Mouse (Mus musculus) liver, embryonic 13.5 days (tissue): ENCODE results near the gene Exoc3l2. TPM values are rescaled to one million over a fixed set of nuclear protein-coding genes. Genes with fewer than 3 reads are reported as not detected.
A peak's percentile ranks its signal among the peaks of the same experiment; 100 is the strongest.

ENCODE experiments used
- ATAC-seq: fragments of 200-750 bp; cut with Nextera tagmentation; 2 replicates; pipeline ENCODE4 v1.8.0; 2017; ENCODE audit warnings: low read depth, mild to moderate bottlenecking, moderate number of reproducible peaks, moderate library complexity
- DNase-seq: peaks from one replicate; pipeline ENCODE4 v3.0.0; 2022
- H3K27ac ChIP-seq: fragments of 300-500 bp; sonication (generic); 2 replicates; pipeline ENCODE4 v1.5.1; 2015; ENCODE audit warnings: moderate library complexity, mild to moderate bottlenecking, inconsistent platforms
- H3K27me3 ChIP-seq: fragments of 300-500 bp; sonication (generic); 2 replicates; pipeline ENCODE4 v1.6.1; 2015; ENCODE audit warnings: mild to moderate bottlenecking, inconsistent platforms
- H3K36me3 ChIP-seq: fragments of 300-500 bp; sonication (generic); 2 replicates; pipeline ENCODE4 v1.6.1; 2015; ENCODE audit warnings: mild to moderate bottlenecking, inconsistent platforms
- H3K4me1 ChIP-seq: fragments of 300-500 bp; sonication (generic); replicated peaks from 2 replicates; pipeline ENCODE4 v1.6.1; 2015; ENCODE audit warnings: inconsistent platforms
- H3K4me2 ChIP-seq: fragments of 300-500 bp; sonication (generic); 2 replicates; pipeline ENCODE4 v1.6.1; 2015; ENCODE audit warnings: inconsistent platforms, mild to moderate bottlenecking, moderate library complexity
- H3K4me3 ChIP-seq: fragments of 300-500 bp; sonication (generic); replicated peaks from 2 replicates; pipeline ENCODE4 v1.5.1; 2015; ENCODE audit warnings: mild to moderate bottlenecking, inconsistent platforms
- H3K9ac ChIP-seq: fragments of 300-500 bp; sonication (generic); 2 replicates; pipeline ENCODE4 v1.6.1; 2015; ENCODE audit warnings: mild to moderate bottlenecking, inconsistent platforms
- H3K9me3 ChIP-seq: fragments of 300-500 bp; sonication (generic); replicated peaks from 2 replicates; pipeline ENCODE4 v1.6.1; 2016; ENCODE audit warnings: inconsistent platforms
- WGBS: fragments of 180-500 bp; shearing (Covaris S2); methylation state at CpG from one replicate; pipeline ENCODE4 v1.1.7; 2015; ENCODE audit not compliant: insufficient replicate concordance; 5-methylcytosine and 5-hydroxymethylcytosine counted together
- polyA plus RNA-seq: library from polyadenylated mRNA; unstranded; fragments of >200 nt; fragmentation: Nextera tagmentation; extraction: Ambion mirVana; gene quantifications from 2 replicates; pipeline ENCODE4 v1.2.1, GENCODE M21; 2015

Gene Exoc3l2
- polyA plus RNA-seq, 1 experiment from 2014 or later, result 1.0 TPM

GRCm38 (mm10) chr7:19430402-19430801, 32.7 kb upstream of the Exoc3l2 start:
- no peak for ATAC-seq
- Histone ChIP-seq H3K9me3 (no peaks in the 10 kb centered on the region), H3K4me1 (no peaks in the 10 kb centered on the region), H3K4me2 (no peak overlapping the region), H3K4me3 (no peak overlapping the region), H3K27me3 (no peaks in the 10 kb centered on the region), H3K9ac (no peak overlapping the region), H3K36me3 (peaks cover 88% of the 10 kb centered on the region), H3K27ac (no peak overlapping the region)
- 79% methylated on average over 6 of the region's 6 CpGs for WGBS
- DNase-seq, result no peak

GRCm38 (mm10) chr7:19432475-19432874, 30.7 kb upstream of the Exoc3l2 start:
- WGBS, result 81% methylated on average over 2 of the region's 2 CpGs
- no peak for ATAC-seq

GRCm38 (mm10) chr7:19436276-19436675, 26.9 kb upstream of the Exoc3l2 start:
- H3K9me3 ChIP-seq, result no peaks in the 10 kb centered on the region
- no peak overlapping the region for H3K4me2 ChIP-seq
- peaks cover 71% of the 10 kb centered on the region for H3K36me3 ChIP-seq
- H3K27me3 ChIP-seq, result no peaks in the 10 kb centered on the region
- H3K9ac ChIP-seq, result no peak overlapping the region
- DNase-seq, result no peak
- ATAC-seq, result no peak
- WGBS, result 85% methylated on average over 2 of the region's 2 CpGs
- H3K4me3 ChIP-seq, result no peak overlapping the region
- no peak overlapping the region for H3K27ac ChIP-seq
- peaks cover 3% of the 10 kb centered on the region for H3K4me1 ChIP-seq

More at GRCm38 (mm10) chr7:19432475-19432874, 30.7 kb upstream of the Exoc3l2 start:
- H3K36me3 ChIP-seq, result peaks cover 86% of the 10 kb centered on the region
- no peaks in the 10 kb centered on the region for H3K9me3 ChIP-seq
- no peak overlapping the region for H3K4me2 ChIP-seq
- no peak overlapping the region for H3K9ac ChIP-seq
- no peak overlapping the region for H3K4me3 ChIP-seq
- H3K27ac ChIP-seq, result no peak overlapping the region
- DNase-seq, result no peak
- H3K4me1 ChIP-seq, result no peaks in the 10 kb centered on the region
- H3K27me3 ChIP-seq, result no peaks in the 10 kb centered on the region

- Histone ChIP-seq H3K4me2 (no peak overlapping the region), H3K4me3 (no peak overlapping the region), H3K27ac (no peak overlapping the region), H3K9me3 (no peaks in the 10 kb centered on the region), H3K27me3 (no peaks in the 10 kb centered on the region), H3K9ac (no peak overlapping the region), H3K4me1 (peaks cover 9% of the 10 kb centered on the region), H3K36me3 (peaks cover 66% of the 10 kb centered on the region)
- ATAC-seq (no peak), DNase-seq (no peak)
- WGBS, result 76% methylated on average over 9 of the region's 9 CpGs
Measured at GRCm38 (mm10) chr7:19437048-19437447, 26.1 kb upstream of the Exoc3l2 start.

GRCm38 (mm10) chr7:19441448-19442091, 21.6 kb upstream of the Exoc3l2 start:
- no peaks in the 10 kb centered on the region for H3K27me3 ChIP-seq
- WGBS, result 31% methylated on average over 9 of the region's 9 CpGs
- no peaks in the 10 kb centered on the region for H3K9me3 ChIP-seq
- H3K4me1 ChIP-seq, result peaks cover 17% of the 10 kb centered on the region
- no peak overlapping the region for H3K9ac ChIP-seq
- no peak overlapping the region for H3K4me3 ChIP-seq
- H3K27ac ChIP-seq, result peak overlapping the region; percentile 54
- ATAC-seq (peak; percentile 59), DNase-seq (no peak)
- no peak overlapping the region for H3K4me2 ChIP-seq
- peaks cover 26% of the 10 kb centered on the region for H3K36me3 ChIP-seq

GRCm38 (mm10) chr7:19443344-19443743, 19.8 kb upstream of the Exoc3l2 start:
- H3K9ac ChIP-seq, result no peak overlapping the region
- WGBS, result 36% methylated on average over 3 of the region's 3 CpGs
- ATAC-seq (no peak), DNase-seq (peak; percentile 51)
- H3K27ac ChIP-seq, result no peak overlapping the region
- H3K4me1 ChIP-seq, result peaks cover 17% of the 10 kb centered on the region
- no peak overlapping the region for H3K4me2 ChIP-seq
- no peaks in the 10 kb centered on the region for H3K27me3 ChIP-seq
- no peaks in the 10 kb centered on the region for H3K9me3 ChIP-seq
- peaks cover 29% of the 10 kb centered on the region for H3K36me3 ChIP-seq
- H3K4me3 ChIP-seq, result no peak overlapping the region

- Histone ChIP-seq H3K4me3 (no peak overlapping the region), H3K9ac (no peak overlapping the region), H3K36me3 (peaks cover 26% of the 10 kb centered on the region), H3K4me1 (peaks cover 17% of the 10 kb centered on the region), H3K9me3 (no peaks in the 10 kb centered on the region), H3K27me3 (no peaks in the 10 kb centered on the region), H3K4me2 (no peak overlapping the region), H3K27ac (no peak overlapping the region)
- ATAC-seq, result no peak
- WGBS, result 79% methylated on average over 12 of the region's 12 CpGs
- no peak for DNase-seq
Measured at GRCm38 (mm10) chr7:19444801-19445200, 18.3 kb upstream of the Exoc3l2 start.

GRCm38 (mm10) chr7:19447689-19448088, 15.4 kb upstream of the Exoc3l2 start:
- Histone ChIP-seq H3K27me3 (no peaks in the 10 kb centered on the region), H3K4me3 (no peak overlapping the region), H3K4me2 (no peak overlapping the region), H3K27ac (no peak overlapping the region), H3K9ac (no peak overlapping the region), H3K36me3 (peaks cover 24% of the 10 kb centered on the region), H3K9me3 (no peaks in the 10 kb centered on the region), H3K4me1 (peaks cover 2% of the 10 kb centered on the region)
- DNase-seq, result no peak
- no peak for ATAC-seq
- 79% methylated on average over 16 of the region's 16 CpGs for WGBS

- H3K36me3 ChIP-seq, result peaks cover 20% of the 10 kb centered on the region
- WGBS, result 89% methylated on average over 12 of the region's 12 CpGs
Measured at GRCm38 (mm10) chr7:19449165-19449564, 14.0 kb upstream of the Exoc3l2 start.

GRCm38 (mm10) chr7:19455186-19455585, 7.9 kb upstream of the Exoc3l2 start:
- Histone ChIP-seq H3K27ac (no peak overlapping the region), H3K36me3 (peaks cover 8% of the 10 kb centered on the region), H3K4me3 (no peak overlapping the region), H3K9me3 (no peaks in the 10 kb centered on the region), H3K4me1 (peaks cover 43% of the 10 kb centered on the region), H3K4me2 (no peak overlapping the region), H3K9ac (no peak overlapping the region), H3K27me3 (no peaks in the 10 kb centered on the region)
- ATAC-seq (no peak), DNase-seq (no peak)
- 72% methylated on average over 4 of the region's 4 CpGs for WGBS

More at GRCm38 (mm10) chr7:19449165-19449564, 14.0 kb upstream of the Exoc3l2 start:
- Histone ChIP-seq H3K4me3 (no peak overlapping the region), H3K27ac (no peak overlapping the region), H3K4me1 (no peaks in the 10 kb centered on the region), H3K9ac (no peak overlapping the region), H3K27me3 (no peaks in the 10 kb centered on the region), H3K9me3 (no peaks in the 10 kb centered on the region), H3K4me2 (no peak overlapping the region)
- DNase-seq (no peak), ATAC-seq (no peak)

GRCm38 (mm10) chr7:19455819-19456495, 7.2 kb upstream of the Exoc3l2 start:
- ATAC-seq, result no peak
- no peaks in the 10 kb centered on the region for H3K9me3 ChIP-seq
- no peak for DNase-seq
- no peaks in the 10 kb centered on the region for H3K27me3 ChIP-seq
- H3K4me1 ChIP-seq, result peaks cover 43% of the 10 kb centered on the region
- H3K4me3 ChIP-seq, result no peak overlapping the region
- no peak overlapping the region for H3K27ac ChIP-seq
- 74% methylated on average over 11 of the region's 11 CpGs for WGBS
- peaks cover 8% of the 10 kb centered on the region for H3K36me3 ChIP-seq
- H3K4me2 ChIP-seq, result no peak overlapping the region
- no peak overlapping the region for H3K9ac ChIP-seq

- WGBS, result 89% methylated on average over 7 of the region's 7 CpGs
- Histone ChIP-seq H3K27ac (no peak overlapping the region), H3K9me3 (no peaks in the 10 kb centered on the region), H3K36me3 (peaks cover 2% of the 10 kb centered on the region), H3K4me3 (no peak overlapping the region; the same call in 1 of the 2 replicates), H3K9ac (no peak overlapping the region), H3K4me1 (peaks cover 43% of the 10 kb centered on the region), H3K27me3 (no peaks in the 10 kb centered on the region), H3K4me2 (0 out of 2 replicates have a peak overlapping the region, but pooled peaks have one; percentile 91)
- ATAC-seq, result no peak
- DNase-seq, result no peak
Measured at GRCm38 (mm10) chr7:19456628-19457027, 6.5 kb upstream of the Exoc3l2 start.
